Mouse (Mus musculus) gastrocnemius, postnatal 10 days (tissue): ENCODE measurements around the gene Pi4k2a. TPM values are rescaled to one million over a fixed set of nuclear protein-coding genes. Genes with fewer than 3 reads are reported as not detected.
A peak's percentile ranks its signal among the peaks of the same experiment; 100 is the strongest.

ENCODE experiments used
- DNase-seq: peaks from one replicate; pipeline ENCODE4 v3.0.0; 2021; ENCODE audit warnings: mixed read lengths
- long read RNA-seq, 2 experiments: library from polyadenylated mRNA; stranded (forward); transcript quantifications; one replicate each; pipeline ENCODE4 v2.0.0; 2021
- total RNA-seq, 2 experiments: library from RNA; stranded (reverse); gene quantifications; 2 replicates each; pipeline ENCODE4 v1.2.3; 2021

The Pi4k2a gene
- 10 to 100 TPM; 13.3 to 14.7 TPM for total RNA-seq
- long read RNA-seq, experiment 1, full-length matches to known transcripts = 40 of 49 reads
- long read RNA-seq, experiment 1, partial matches to known transcripts = 2 of 49 reads
- long read RNA-seq, experiment 1, other reads (novel, unspliced or antisense) = 7 of 49 reads
- long read RNA-seq, experiment 2, full-length matches to known transcripts = 29 of 36 reads
- long read RNA-seq, experiment 2, partial matches to known transcripts = 1 of 36 reads
- long read RNA-seq, experiment 2, other reads (novel, unspliced or antisense) = 6 of 36 reads

- DNase-seq = peak; percentile 95
Measured at GRCm38 (mm10) chr19:42089748-42090595, at the start of gene Pi4k2a. Pi4k2a (plus strand) TSS chr19:42090470.

GRCm38 (mm10) chr19:42043988-42044387 is 46.3 kb upstream of the Pi4k2a start:
- DNase-seq = no peak

GRCm38 (mm10) chr19:42045269-42046102 is 44.8 kb upstream of the Pi4k2a start, which contains the start of gene Hoga1:
Hoga1 (plus strand) TSS chr19:42045610.
- DNase-seq = peak; percentile 75

GRCm38 (mm10) chr19:42050251-42050650 is 40.0 kb upstream of the Pi4k2a start:
- no peak for DNase-seq

GRCm38 (mm10) chr19:42051351-42051750 is 38.9 kb upstream of the Pi4k2a start:
- no peak for DNase-seq

GRCm38 (mm10) chr19:42051948-42052347 is 38.3 kb upstream of the Pi4k2a start, which contains the start of gene 4933411K16Rik:
4933411K16Rik (plus strand) TSS chr19:42052248.
- no peak for DNase-seq

- DNase-seq = no peak
Measured at GRCm38 (mm10) chr19:42054255-42054654, 36.0 kb upstream of the Pi4k2a start.

- peak; percentile 69 for DNase-seq
Measured at GRCm38 (mm10) chr19:42055881-42056280, 34.4 kb upstream of the Pi4k2a start.

- DNase-seq = no peak
Measured at GRCm38 (mm10) chr19:42056719-42057409, 33.4 kb upstream of the Pi4k2a start.

- DNase-seq = no peak
Measured at GRCm38 (mm10) chr19:42058426-42058825, 31.8 kb upstream of the Pi4k2a start.

- no peak for DNase-seq
Measured at GRCm38 (mm10) chr19:42061443-42061842, 28.8 kb upstream of the Pi4k2a start.

GRCm38 (mm10) chr19:42068441-42069240 is 21.6 kb upstream of the Pi4k2a start:
- no peak for DNase-seq

GRCm38 (mm10) chr19:42069241-42069525 is 21.1 kb upstream of the Pi4k2a start:
- no peak for DNase-seq

GRCm38 (mm10) chr19:42071221-42071620 is 19.0 kb upstream of the Pi4k2a start:
- DNase-seq = no peak

GRCm38 (mm10) chr19:42071886-42072608 is 18.2 kb upstream of the Pi4k2a start:
- DNase-seq = no peak

GRCm38 (mm10) chr19:42072802-42073201 is 17.5 kb upstream of the Pi4k2a start:
- no peak for DNase-seq

- no peak for DNase-seq
Measured at GRCm38 (mm10) chr19:42075051-42075450, 15.2 kb upstream of the Pi4k2a start.

- DNase-seq = no peak
Measured at GRCm38 (mm10) chr19:42075992-42076391, 14.3 kb upstream of the Pi4k2a start.

GRCm38 (mm10) chr19:42078566-42078965 is 11.7 kb upstream of the Pi4k2a start:
- no peak for DNase-seq

GRCm38 (mm10) chr19:42079006-42079405 is 11.3 kb upstream of the Pi4k2a start:
- no peak for DNase-seq
